Mouse (Mus musculus): Measurements from ENCODE around the gene Clmp.

The Clmp gene

GRCm38 (mm10) chr9:40685801-40686420 lies at the start of gene Clmp:
TSS of gene Clmp (plus strand) at chr9:40685962.
- DNase-seq (ENCODE audit: extremely low spot score) = peak; percentile 75

GRCm38 (mm10) chr9:40636054-40636453 lies 49.7 kb upstream of the Clmp start:
- peak; percentile 42 for DNase-seq (ENCODE audit: extremely low spot score)

GRCm38 (mm10) chr9:40637705-40638393 lies 47.9 kb upstream of the Clmp start:
- DNase-seq (ENCODE audit: extremely low spot score) = no peak

GRCm38 (mm10) chr9:40638394-40639049 lies 47.2 kb upstream of the Clmp start:
- DNase-seq (ENCODE audit: extremely low spot score) = peak; percentile 83

GRCm38 (mm10) chr9:40639536-40640187 lies 46.1 kb upstream of the Clmp start:
- no peak for DNase-seq (ENCODE audit: extremely low spot score)

GRCm38 (mm10) chr9:40641318-40641717 lies 44.4 kb upstream of the Clmp start:
- DNase-seq (ENCODE audit: extremely low spot score) = no peak

- no peak for DNase-seq (ENCODE audit: extremely low spot score)
Observed at GRCm38 (mm10) chr9:40642470-40643220, 43.1 kb upstream of the Clmp start.

- no peak for DNase-seq (ENCODE audit: extremely low spot score)
Observed at GRCm38 (mm10) chr9:40649444-40649843, 36.3 kb upstream of the Clmp start.

- DNase-seq (ENCODE audit: extremely low spot score) = no peak
Observed at GRCm38 (mm10) chr9:40649983-40650382, 35.8 kb upstream of the Clmp start.

- DNase-seq (ENCODE audit: extremely low spot score) = no peak
Observed at GRCm38 (mm10) chr9:40651239-40651859, 34.4 kb upstream of the Clmp start.

GRCm38 (mm10) chr9:40652757-40653156 lies 33.0 kb upstream of the Clmp start:
- DNase-seq (ENCODE audit: extremely low spot score) = no peak

- DNase-seq (ENCODE audit: extremely low spot score) = no peak
Observed at GRCm38 (mm10) chr9:40666190-40666803, 19.5 kb upstream of the Clmp start.

GRCm38 (mm10) chr9:40670313-40670712 lies 15.4 kb upstream of the Clmp start, which contains the start of gene Gm21915:
TSS of gene Gm21915 (plus strand) at chr9:40670613.
- DNase-seq (ENCODE audit: extremely low spot score) = no peak

GRCm38 (mm10) chr9:40671323-40671930 lies 14.3 kb upstream of the Clmp start:
- peak; percentile 36 for DNase-seq (ENCODE audit: extremely low spot score)

- DNase-seq (ENCODE audit: extremely low spot score) = no peak
Observed at GRCm38 (mm10) chr9:40675203-40675958, 10.4 kb upstream of the Clmp start.

- DNase-seq (ENCODE audit: extremely low spot score) = no peak
Observed at GRCm38 (mm10) chr9:40678653-40679052, 7.1 kb upstream of the Clmp start.

- DNase-seq (ENCODE audit: extremely low spot score) = peak; percentile 74
Observed at GRCm38 (mm10) chr9:40686421-40686899, 698 bp downstream of the Clmp start.

- no peak for DNase-seq (ENCODE audit: extremely low spot score)
Observed at GRCm38 (mm10) chr9:40687053-40687452, 1.3 kb downstream of the Clmp start.

- DNase-seq (ENCODE audit: extremely low spot score) = no peak
Observed at GRCm38 (mm10) chr9:40687553-40687952, 1.8 kb downstream of the Clmp start.
